Mouse (Mus musculus) hindbrain, embryonic 15.5 days (tissue): ENCODE results near the gene Stbd1. TPM values are rescaled to one million over a fixed set of nuclear protein-coding genes. Genes with fewer than 3 reads are reported as not detected.

Experiments used
- ATAC-seq: fragments of 200-750 bp; cut with Nextera tagmentation; 2 replicates; pipeline ENCODE4 v1.8.0; 2017; ENCODE audit warnings: low read depth, moderate number of reproducible peaks, moderate TSS enrichment; ENCODE audit not compliant: low FRiP score
- H3K27ac ChIP-seq: fragments of 300-500 bp; sonication (generic); replicated peaks from 2 replicates; pipeline ENCODE4 v1.5.1; 2015; ENCODE audit warnings: mild to moderate bottlenecking, inconsistent platforms
- H3K27me3 ChIP-seq: fragments of 300-500 bp; sonication (generic); 2 replicates; pipeline ENCODE4 v1.6.1; 2015; ENCODE audit warnings: control low read depth, inconsistent platforms
- H3K36me3 ChIP-seq: fragments of 300-500 bp; sonication (generic); 2 replicates; pipeline ENCODE4 v1.6.1; 2015; ENCODE audit warnings: control low read depth, inconsistent platforms
- H3K4me1 ChIP-seq: fragments of 300-500 bp; sonication (generic); replicated peaks from 2 replicates; pipeline ENCODE4 v1.6.1; 2015; ENCODE audit warnings: control low read depth, inconsistent platforms
- H3K4me2 ChIP-seq: fragments of 300-500 bp; sonication (generic); 2 replicates; pipeline ENCODE4 v1.6.1; 2015; ENCODE audit warnings: moderate library complexity, mild to moderate bottlenecking, inconsistent platforms
- H3K4me3 ChIP-seq: fragments of 300-500 bp; sonication (generic); 2 replicates; pipeline ENCODE4 v1.5.1; 2015; ENCODE audit warnings: mild to moderate bottlenecking, inconsistent platforms
- H3K9ac ChIP-seq: fragments of 300-500 bp; sonication (generic); 2 replicates; pipeline ENCODE4 v1.6.1; 2015; ENCODE audit warnings: inconsistent platforms
- H3K9me3 ChIP-seq: fragments of 300-500 bp; sonication (generic); 2 replicates; pipeline ENCODE4 v1.6.1; 2016; ENCODE audit warnings: control low read depth, inconsistent platforms
- WGBS: fragments of 180-500 bp; shearing (Covaris S2); methylation state at CpG from one replicate; pipeline ENCODE4 v1.1.7; 2015; 5-methylcytosine and 5-hydroxymethylcytosine counted together
- polyA plus RNA-seq: library from polyadenylated mRNA; unstranded; fragments of >200 nt; fragmentation: Nextera tagmentation; extraction: Ambion mirVana; gene quantifications from 2 replicates; pipeline ENCODE4 v1.2.1, GENCODE M21; 2015

Gene Stbd1
- polyA plus RNA-seq, 1 experiment from 2014 or later: 11.9 TPM

- Histone ChIP-seq H3K36me3 (no peaks in the 10 kb centered on the region), H3K4me2 (no peak overlapping the region), H3K9ac (no peak overlapping the region), H3K27ac (no peak overlapping the region), H3K4me3 (no peak overlapping the region), H3K9me3 (no peaks in the 10 kb centered on the region), H3K27me3 (0 out of 2 replicates have a peak, but pooled peaks cover 2% of the 10 kb centered on the region), H3K4me1 (no peaks in the 10 kb centered on the region)
- WGBS: 85% methylated on average over 8 of the region's 8 CpGs
- no peak for ATAC-seq
These were observed 6.0 kb upstream of the Stbd1 start for GRCm38 (mm10) chr5:92596865-92597264.

- Histone ChIP-seq H3K9me3 (no peaks in the 10 kb centered on the region), H3K36me3 (no peaks in the 10 kb centered on the region), H3K27me3 (0 out of 2 replicates have a peak, but pooled peaks cover 4% of the 10 kb centered on the region), H3K27ac (no peak overlapping the region), H3K9ac (no peak overlapping the region), H3K4me3 (no peak overlapping the region), H3K4me1 (peaks cover 7% of the 10 kb centered on the region), H3K4me2 (no peak overlapping the region)
- 84% methylated on average over 10 of the region's 10 CpGs for WGBS
- ATAC-seq: no peak
These were observed 3.8 kb upstream of the Stbd1 start for GRCm38 (mm10) chr5:92599030-92599429.

GRCm38 (mm10) chr5:92604452-92605247 is 1.8 kb downstream of the Stbd1 start:
- Histone ChIP-seq H3K27me3 (0 out of 2 replicates have a peak, but pooled peaks cover 4% of the 10 kb centered on the region), H3K9me3 (no peaks in the 10 kb centered on the region), H3K27ac (no peak overlapping the region), H3K4me1 (peaks cover 7% of the 10 kb centered on the region), H3K4me2 (no peak overlapping the region), H3K9ac (no peak overlapping the region), H3K36me3 (no peaks in the 10 kb centered on the region), H3K4me3 (no peak overlapping the region)
- WGBS: 59% methylated on average over 10 of the region's 10 CpGs
- peak; percentile 50; the same call in 1 of the 2 replicates for ATAC-seq

GRCm38 (mm10) chr5:92607492-92608229 is 4.8 kb downstream of the Stbd1 start:
- no peak overlapping the region for H3K27ac ChIP-seq
- no peaks in the 10 kb centered on the region for H3K36me3 ChIP-seq
- H3K4me1 ChIP-seq: peaks cover 7% of the 10 kb centered on the region
- ATAC-seq: no peak
- H3K9ac ChIP-seq: no peak overlapping the region
- no peaks in the 10 kb centered on the region for H3K27me3 ChIP-seq
- no peak overlapping the region for H3K4me2 ChIP-seq
- H3K4me3 ChIP-seq: no peak overlapping the region
- no peaks in the 10 kb centered on the region for H3K9me3 ChIP-seq
- WGBS: 91% methylated on average over 5 of the region's 5 CpGs

GRCm38 (mm10) chr5:92612756-92613155 is 9.9 kb downstream of the Stbd1 start:
- WGBS: 93% methylated on average over 4 of the region's 4 CpGs
- H3K4me1 ChIP-seq: no peaks in the 10 kb centered on the region
- H3K27me3 ChIP-seq: no peaks in the 10 kb centered on the region

GRCm38 (mm10) chr5:92621883-92622282 is 19.0 kb downstream of the Stbd1 start:
- no peak for ATAC-seq
- no peaks in the 10 kb centered on the region for H3K4me1 ChIP-seq
- no peak overlapping the region for H3K9ac ChIP-seq
- H3K4me3 ChIP-seq: no peak overlapping the region
- H3K9me3 ChIP-seq: 0 out of 2 replicates have a peak, but pooled peaks cover 3% of the 10 kb centered on the region
- H3K27me3 ChIP-seq: no peaks in the 10 kb centered on the region
- no peak overlapping the region for H3K4me2 ChIP-seq
- H3K27ac ChIP-seq: no peak overlapping the region
- 89% methylated on average over 5 of the region's 5 CpGs for WGBS
- H3K36me3 ChIP-seq: no peaks in the 10 kb centered on the region

More at GRCm38 (mm10) chr5:92612756-92613155, 9.9 kb downstream of the Stbd1 start:
- no peak overlapping the region for H3K9ac ChIP-seq
- H3K27ac ChIP-seq: no peak overlapping the region
- H3K4me3 ChIP-seq: no peak overlapping the region
- H3K4me2 ChIP-seq: no peak overlapping the region
- H3K9me3 ChIP-seq: no peaks in the 10 kb centered on the region
- no peak for ATAC-seq
- no peaks in the 10 kb centered on the region for H3K36me3 ChIP-seq

GRCm38 (mm10) chr5:92627896-92628295 is 25.1 kb downstream of the Stbd1 start:
- Histone ChIP-seq H3K4me1 (no peaks in the 10 kb centered on the region), H3K27me3 (no peaks in the 10 kb centered on the region), H3K36me3 (no peaks in the 10 kb centered on the region), H3K9me3 (0 out of 2 replicates have a peak, but pooled peaks cover 3% of the 10 kb centered on the region), H3K4me2 (no peak overlapping the region), H3K4me3 (no peak overlapping the region), H3K9ac (no peak overlapping the region), H3K27ac (no peak overlapping the region)
- no peak for ATAC-seq
- WGBS: 78% methylated on average over 7 of the region's 7 CpGs

GRCm38 (mm10) chr5:92633526-92633925 is 30.7 kb downstream of the Stbd1 start:
- Histone ChIP-seq H3K27ac (no peak overlapping the region), H3K9ac (no peak overlapping the region), H3K36me3 (no peaks in the 10 kb centered on the region), H3K4me1 (no peaks in the 10 kb centered on the region), H3K4me3 (no peak overlapping the region), H3K27me3 (no peaks in the 10 kb centered on the region), H3K9me3 (no peaks in the 10 kb centered on the region), H3K4me2 (no peak overlapping the region)
- ATAC-seq: no peak
- WGBS: 65% methylated on average over 4 of the region's 4 CpGs

- Histone ChIP-seq H3K4me1 (no peaks in the 10 kb centered on the region), H3K4me2 (no peak overlapping the region), H3K27ac (no peak overlapping the region), H3K36me3 (no peaks in the 10 kb centered on the region), H3K9me3 (no peaks in the 10 kb centered on the region), H3K9ac (no peak overlapping the region), H3K27me3 (no peaks in the 10 kb centered on the region), H3K4me3 (no peak overlapping the region)
- WGBS: 68% methylated on average over 3 of the region's 3 CpGs
- ATAC-seq: no peak
These were observed 32.1 kb downstream of the Stbd1 start for GRCm38 (mm10) chr5:92634916-92635315.

GRCm38 (mm10) chr5:92635891-92636290 is 33.0 kb downstream of the Stbd1 start:
- ATAC-seq: no peak
- no peak overlapping the region for H3K9ac ChIP-seq
- H3K4me3 ChIP-seq: no peak overlapping the region
- H3K4me2 ChIP-seq: no peak overlapping the region
- no peaks in the 10 kb centered on the region for H3K36me3 ChIP-seq
- H3K27ac ChIP-seq: no peak overlapping the region
- H3K9me3 ChIP-seq: no peaks in the 10 kb centered on the region
- 85% methylated on average over 5 of the region's 5 CpGs for WGBS
- no peaks in the 10 kb centered on the region for H3K27me3 ChIP-seq
- H3K4me1 ChIP-seq: no peaks in the 10 kb centered on the region

- Histone ChIP-seq H3K4me1 (no peaks in the 10 kb centered on the region), H3K9me3 (no peaks in the 10 kb centered on the region), H3K4me3 (no peak overlapping the region), H3K4me2 (no peak overlapping the region), H3K27ac (no peak overlapping the region), H3K27me3 (no peaks in the 10 kb centered on the region), H3K9ac (no peak overlapping the region), H3K36me3 (no peaks in the 10 kb centered on the region)
- 88% methylated on average over 3 of the region's 3 CpGs for WGBS
- ATAC-seq: no peak
These were observed 38.0 kb downstream of the Stbd1 start for GRCm38 (mm10) chr5:92640861-92641260.
